Mouse (Mus musculus) forebrain, embryonic 16.5 days (tissue): ENCODE results near the gene Zfp639. TPM values are rescaled to one million over a fixed set of nuclear protein-coding genes. Genes with fewer than 3 reads are reported as not detected.

Experiments
- polyA plus RNA-seq: library from polyadenylated mRNA; unstranded; fragments of >200 nt; fragmentation: Nextera tagmentation; extraction: Ambion mirVana; gene quantifications from 2 replicates; pipeline ENCODE4 v1.2.1, GENCODE M21; 2015

The Zfp639 gene
- polyA plus RNA-seq, 1 experiment from 2014 or later, result 38.8 TPM

Other genes starting within 250 kb of the Zfp639 start
- gene Zmat3, start 144.2 kb upstream of the Zfp639 start, polyA plus RNA-seq, result 5.3 and 6.7 TPM in 2 replicates
- 14.1 and 16.0 TPM in 2 replicates for gene Pik3ca, start 112.6 kb upstream of the Zfp639 start, polyA plus RNA-seq
- gene Kcnmb3, start 18.0 kb upstream of the Zfp639 start, polyA plus RNA-seq, result 0.16 and 0.19 TPM in 2 replicates
- gene Mfn1, start 19.2 kb downstream of the Zfp639 start, polyA plus RNA-seq, result 37.5 and 41.7 TPM in 2 replicates
- 87.8 and 88.3 TPM in 2 replicates for gene Gnb4, start 106.3 kb downstream of the Zfp639 start, polyA plus RNA-seq
- 113 and 119 TPM in 2 replicates for gene Actl6a, start 196.0 kb downstream of the Zfp639 start, polyA plus RNA-seq
- gene Ndufb5, start 226.7 kb downstream of the Zfp639 start, polyA plus RNA-seq, result 283 and 286 TPM in 2 replicates
- 30.1 and 37.3 TPM in 2 replicates for gene Mrpl47, start 227.3 kb downstream of the Zfp639 start, polyA plus RNA-seq